Mouse (Mus musculus) retina, embryonic 14.5 days (tissue): ENCODE results near the gene Gm9507.
A peak's percentile ranks its signal among the peaks of the same experiment; 100 is the strongest.
"Not testable (repeated sequence)": the region's sequence is repeated elsewhere in the genome, so short reads cannot be mapped to it uniquely, and the experiment has no call there.

ENCODE experiments used
- DNase-seq: peaks from one replicate; pipeline ENCODE4 v3.0.0-alpha.2; 2015; ENCODE audit warnings: low spot score

Gene Gm9507

DNA sequence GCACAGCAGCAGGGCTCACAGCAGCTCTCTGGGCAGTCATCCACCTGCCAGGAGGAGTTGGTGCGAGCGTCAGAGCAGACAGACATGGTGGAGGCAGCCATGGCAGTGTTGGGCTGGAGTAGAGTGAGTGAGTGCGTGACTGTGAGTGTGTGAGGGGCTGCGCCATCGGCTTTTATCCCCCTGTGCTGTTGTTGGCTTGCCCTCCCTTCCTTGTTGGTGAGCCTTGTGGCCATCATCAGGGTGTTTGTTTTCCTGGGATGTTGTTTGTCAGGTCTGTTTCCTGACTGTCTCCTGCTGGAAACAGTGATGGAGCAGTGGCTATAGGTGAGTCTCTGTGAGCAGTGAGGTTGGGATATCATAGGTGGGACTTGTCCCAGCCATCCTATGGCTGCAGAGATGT is at the start of gene Gm9507:
Gm9507 (minus strand) TSS at position 101 of the 400 bp plus-strand sequence.
- DNase-seq, result no peak

DNA sequence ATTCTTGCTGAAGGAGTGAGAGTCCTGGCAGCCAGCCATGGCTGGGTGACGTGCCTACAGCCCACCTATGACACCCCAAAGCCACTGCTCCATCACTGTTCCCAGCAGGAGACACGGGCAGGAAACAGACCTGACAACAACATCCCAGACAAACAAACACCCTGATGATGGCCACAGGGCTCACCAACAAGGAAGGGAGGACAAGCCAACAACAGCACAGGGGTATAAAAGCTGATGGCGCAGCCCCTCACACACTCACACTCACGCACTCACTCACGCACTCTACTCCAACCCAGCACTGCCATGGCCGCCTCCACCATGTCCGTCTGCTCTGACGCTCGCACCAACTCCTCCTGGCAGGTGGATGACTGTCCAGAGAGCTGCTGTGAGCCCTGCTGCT is 40.9 kb upstream of the Gm9507 start, which contains the start of gene Gm10318:
Gm10318 (plus strand) TSS at position 301 of the 400 bp plus-strand sequence.
- no peak for DNase-seq

DNA sequence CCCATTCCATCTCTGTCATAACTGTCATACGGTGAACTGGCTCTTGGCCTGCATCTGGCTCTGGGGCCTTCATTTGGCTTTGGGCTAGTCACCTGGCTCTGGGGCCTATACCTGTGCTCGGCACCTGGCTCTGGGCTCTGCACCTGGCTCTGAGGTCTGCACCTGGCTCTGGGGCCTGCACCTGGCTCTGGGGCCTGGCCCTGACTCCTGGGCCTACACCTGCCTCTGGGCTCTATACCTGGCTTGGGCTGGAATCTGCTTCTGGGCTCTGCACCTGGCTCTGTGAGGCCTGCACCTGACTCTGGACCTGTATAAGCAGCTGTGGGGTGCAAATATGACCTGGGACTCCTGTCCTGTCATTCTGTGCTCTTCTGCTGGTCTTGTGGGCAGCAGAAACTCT is 35.9 kb upstream of the Gm9507 start:
- DNase-seq, result no peak

DNA sequence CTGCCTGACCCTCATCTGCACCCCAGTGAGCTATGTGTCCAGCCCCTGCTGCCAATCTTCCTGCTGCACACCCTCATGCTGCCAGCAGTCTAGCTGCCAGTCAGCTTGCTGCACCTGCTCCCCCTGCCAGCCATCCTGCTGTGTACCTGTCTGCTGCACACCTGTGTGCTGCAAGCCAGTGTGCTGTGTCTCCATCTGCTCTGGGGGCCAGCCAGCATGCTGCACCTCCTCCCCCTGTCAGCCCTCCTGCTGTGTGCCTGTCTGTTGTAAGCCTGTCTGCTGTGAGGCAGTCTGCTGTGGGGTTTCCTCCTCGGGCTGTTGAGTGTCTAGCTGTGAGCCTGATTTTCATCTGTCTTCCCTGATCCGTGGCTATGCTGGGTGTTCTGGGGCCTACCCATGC is 35.3 kb upstream of the Gm9507 start:
- no peak for DNase-seq

DNA sequence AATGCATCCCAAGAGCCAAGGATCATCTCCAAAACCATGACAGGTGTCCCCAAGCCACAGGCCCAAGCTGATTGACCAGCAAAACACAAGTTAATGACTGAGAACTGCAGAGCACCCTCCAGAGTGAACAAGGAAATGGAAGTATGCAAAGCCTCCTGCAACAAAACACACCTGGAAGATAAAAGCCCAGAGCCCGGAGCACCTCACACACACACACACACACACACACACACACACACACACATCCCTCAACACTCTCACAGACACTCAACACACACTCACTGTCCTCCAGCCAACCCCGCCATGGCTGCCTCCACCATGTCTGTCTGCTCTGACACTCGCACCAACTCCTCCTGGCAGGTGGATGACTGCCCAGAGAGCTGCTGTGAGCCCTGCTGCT is 34.9 kb upstream of the Gm9507 start, which contains the start of gene Gm36176:
Gm36176 (plus strand) TSS at position 301 of the 400 bp plus-strand sequence.
- DNase-seq, result no peak

DNA sequence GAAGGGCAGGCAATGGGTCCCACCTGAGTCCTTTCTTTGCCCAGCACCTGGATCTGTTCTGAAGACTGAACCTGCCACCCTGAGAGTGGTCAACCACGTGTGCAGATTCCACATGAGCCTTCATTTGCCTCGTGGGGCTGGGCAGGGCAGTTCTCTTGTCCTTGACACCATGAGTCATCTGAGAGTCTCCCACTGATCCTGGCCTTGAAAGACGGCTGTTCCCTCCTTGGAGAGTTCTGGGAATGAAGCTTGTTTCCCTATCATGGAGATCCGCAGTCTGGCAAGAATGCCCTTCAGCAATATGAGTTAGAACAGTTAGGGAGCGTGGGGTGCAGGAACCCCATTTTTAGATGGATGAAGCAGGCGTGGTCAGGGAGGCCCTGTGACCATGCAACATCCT is 27.4 kb upstream of the Gm9507 start:
- DNase-seq, result no peak

DNA sequence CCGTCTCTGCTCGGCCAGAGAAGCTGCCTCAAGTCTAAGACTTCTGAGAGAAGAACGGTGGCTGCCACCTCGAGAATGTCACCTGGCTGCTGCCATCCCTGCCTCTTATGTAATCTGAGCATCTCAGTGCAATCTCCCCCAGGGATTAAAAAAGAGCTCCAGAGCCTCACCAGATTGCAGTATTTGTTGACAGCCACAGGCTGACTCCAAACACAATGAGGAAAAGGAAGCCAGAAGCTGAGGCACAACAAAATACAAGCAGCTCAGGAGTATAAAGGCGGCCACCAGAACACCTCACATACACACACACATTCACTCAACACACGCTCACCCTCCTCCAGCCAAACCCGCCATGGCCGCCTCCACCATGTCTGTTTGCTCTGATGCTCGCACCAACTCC is 24.0 kb upstream of the Gm9507 start, which contains the start of gene Krtap10-10:
Krtap10-10 (plus strand) TSS at position 301 of the 400 bp plus-strand sequence.
- no peak for DNase-seq

DNA sequence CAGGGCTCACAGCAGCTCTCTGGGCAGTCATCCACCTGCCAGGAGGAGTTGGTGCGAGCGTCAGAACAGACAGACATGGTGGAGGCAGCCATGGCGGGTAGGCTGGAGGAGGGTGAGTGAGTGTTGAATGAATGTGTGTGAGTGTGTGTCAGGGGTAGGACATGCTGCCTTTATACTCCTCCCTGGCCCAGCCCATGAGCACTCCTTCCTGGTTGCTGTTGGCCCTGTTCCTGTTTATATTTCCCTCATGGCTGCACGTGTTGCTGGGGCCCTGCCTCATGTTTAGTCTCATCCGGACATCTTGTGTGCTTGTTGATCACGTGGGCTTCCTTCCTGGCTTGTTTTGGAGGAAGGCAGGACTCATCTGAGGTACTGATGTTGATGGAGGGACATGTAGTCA is 15.3 kb upstream of the Gm9507 start, which contains the start of gene Krtap10-4:
Krtap10-4 (minus strand) TSS at position 145 of the 400 bp plus-strand sequence.
- DNase-seq, result no peak

DNA sequence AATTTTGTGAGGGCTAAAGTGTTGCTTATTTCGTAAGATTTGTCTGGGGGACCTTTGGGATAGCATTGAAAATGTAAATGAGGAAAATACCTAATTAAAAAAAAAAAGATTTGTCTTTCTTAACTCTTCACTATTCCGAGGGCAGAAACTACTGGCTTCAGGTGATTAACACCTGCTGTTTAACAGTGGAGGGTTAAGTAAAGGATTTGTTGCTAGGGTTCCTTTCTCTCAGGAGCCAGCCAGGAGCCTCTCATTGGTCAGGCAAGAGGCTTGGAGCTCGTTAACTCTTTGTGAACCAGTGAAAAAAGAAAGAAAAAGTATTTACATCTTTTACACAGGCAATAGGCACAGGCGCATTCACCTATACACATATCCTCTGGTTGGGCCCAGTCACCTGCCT is 7.6 kb upstream of the Gm9507 start:
- DNase-seq, result no peak

DNA sequence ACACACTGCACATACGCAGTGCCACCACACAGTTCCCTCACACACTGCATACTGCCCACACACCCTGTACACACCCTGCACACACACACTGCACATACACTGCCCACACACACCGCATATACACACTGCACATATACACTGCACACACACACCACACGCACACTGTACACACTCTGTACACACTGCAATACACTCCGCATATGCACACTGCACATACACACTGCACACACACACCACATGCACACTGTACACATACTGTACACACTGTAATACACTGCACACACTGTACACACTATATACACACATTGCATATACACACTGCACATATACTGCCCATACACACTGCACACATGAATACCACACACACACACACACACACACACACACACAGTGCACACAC is 6.9 kb upstream of the Gm9507 start:
- DNase-seq, result no peak

DNA sequence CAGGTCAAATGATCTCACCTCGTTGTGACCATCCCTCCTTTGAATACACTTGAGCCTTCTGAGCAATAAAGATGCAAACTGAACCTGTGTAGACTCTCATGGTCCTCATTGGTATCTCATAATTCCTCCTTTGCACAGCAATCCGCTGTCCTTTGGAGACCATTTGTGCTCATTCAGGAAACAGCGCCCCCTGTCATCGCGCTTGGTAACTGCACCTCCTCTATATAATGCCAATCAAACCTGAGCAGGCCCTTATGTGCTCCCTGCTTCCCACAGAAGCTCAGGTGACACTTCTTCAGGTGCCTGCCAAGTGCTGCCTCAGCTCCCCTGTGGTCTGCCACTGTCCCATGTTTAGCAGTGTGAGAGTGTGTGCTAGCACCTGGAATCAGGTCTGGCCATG is 3.9 kb upstream of the Gm9507 start:
- no peak for DNase-seq

DNA sequence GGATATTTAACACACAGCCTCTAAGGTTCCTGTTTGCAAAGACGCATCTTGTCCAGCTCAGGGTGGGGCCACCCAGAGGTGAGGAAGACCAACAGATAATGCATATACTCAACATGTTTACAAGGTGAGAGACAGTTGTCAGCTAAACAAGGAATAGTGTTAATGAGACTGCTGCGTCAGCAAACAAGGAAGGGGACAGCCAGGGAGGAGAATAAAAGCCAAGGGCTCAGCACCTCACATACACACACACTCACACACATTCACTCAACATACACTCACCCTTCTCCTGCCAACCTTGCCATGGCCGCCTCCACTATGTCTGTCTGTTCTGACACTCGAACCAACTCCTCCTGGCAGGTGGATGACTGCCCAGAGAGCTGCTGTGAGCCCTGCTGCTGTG is 2.7 kb upstream of the Gm9507 start, which contains the start of gene Gm2696:
Gm2696 (plus strand) TSS at position 301 of the 400 bp plus-strand sequence.
- no peak for DNase-seq

DNA sequence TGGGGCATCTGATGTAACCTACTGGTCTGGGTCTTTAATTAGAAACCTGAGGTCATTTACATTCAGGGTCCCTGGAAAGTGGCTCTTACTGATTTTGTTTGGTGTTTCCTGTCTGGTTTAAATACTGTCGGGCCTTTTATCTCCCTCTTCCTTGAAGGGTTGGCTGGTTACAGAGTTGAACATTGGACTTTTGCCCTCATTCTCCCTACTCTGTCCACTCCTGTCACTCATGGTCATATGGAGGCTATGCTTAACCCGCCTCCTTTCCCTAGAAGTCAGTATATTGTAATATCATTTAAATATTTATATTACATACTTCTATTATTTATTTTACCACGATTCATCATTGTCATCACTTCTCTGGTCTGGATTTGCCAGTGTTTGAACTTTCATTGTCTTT is 7.5 kb downstream of the Gm9507 start:
- DNase-seq, result peak; percentile 0

DNA sequence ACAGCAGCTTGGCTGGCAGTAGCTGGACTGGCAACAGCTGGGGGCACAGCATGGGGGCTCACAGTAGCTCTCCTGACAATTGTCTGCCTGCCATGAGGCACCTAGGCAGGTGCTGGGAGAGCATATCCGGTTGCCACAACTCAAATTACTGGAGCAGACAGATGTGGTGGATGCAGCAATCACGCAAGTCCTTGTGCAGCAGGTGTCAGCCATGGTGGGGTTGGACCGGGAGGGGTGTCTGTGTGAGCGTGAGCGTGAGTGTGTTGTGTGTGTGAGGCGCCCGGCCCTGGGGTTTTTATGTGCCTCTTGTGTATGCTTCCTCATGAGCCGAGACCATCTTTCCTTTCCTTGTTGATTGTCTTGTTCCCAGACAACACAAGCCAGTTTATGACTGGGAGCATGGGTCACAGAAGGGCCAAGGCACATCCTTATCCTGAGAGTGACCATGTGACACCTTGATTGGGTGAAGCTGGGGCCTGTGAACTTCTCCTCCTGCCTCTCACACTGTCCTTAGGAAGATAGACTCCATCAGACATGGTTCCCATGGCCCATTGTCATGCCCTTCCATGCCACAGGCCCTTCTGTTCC is 12.6 kb downstream of the Gm9507 start, which contains the start of gene Gm19668:
Gm19668 (minus strand) TSS at position 213 of the 588 bp plus-strand sequence.
- peak; percentile 16 for DNase-seq

DNA sequence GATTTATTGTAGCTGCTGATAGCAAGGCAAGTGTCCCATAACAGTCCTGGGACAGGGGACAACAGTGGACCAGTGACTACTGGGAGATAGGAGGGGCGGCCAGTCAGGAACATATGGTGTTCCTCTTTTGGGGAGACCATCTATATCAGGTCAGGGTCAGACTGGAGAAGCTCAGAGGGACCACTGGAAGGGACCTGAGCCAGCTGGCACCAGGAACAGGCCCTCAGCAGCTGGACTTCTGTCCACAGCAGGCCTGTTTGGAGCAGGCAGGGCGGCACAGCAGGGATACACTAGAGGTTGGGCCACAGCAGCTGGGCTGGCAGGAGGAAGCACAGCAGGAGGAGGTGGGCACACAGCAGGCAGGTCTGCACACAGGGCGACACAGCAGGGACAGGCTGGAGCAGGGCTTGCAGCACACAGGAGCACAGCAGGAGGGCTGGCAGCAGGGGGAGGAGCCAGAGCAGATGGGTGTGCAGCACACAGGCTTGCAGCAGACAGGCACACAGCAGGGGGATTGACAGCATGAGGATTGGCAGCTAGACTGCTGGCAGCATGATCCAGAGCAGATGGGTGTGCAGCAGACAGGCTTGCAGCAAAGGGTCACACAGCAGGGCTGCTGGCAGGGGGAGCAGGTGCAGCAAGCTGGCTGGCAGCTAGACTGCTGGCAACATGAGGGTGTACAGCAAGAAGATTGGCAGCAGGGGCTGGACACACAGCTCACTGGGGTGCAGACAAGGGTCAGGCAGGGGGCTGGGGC is 13.3 kb downstream of the Gm9507 start:
- peak; percentile 18 for DNase-seq

DNA sequence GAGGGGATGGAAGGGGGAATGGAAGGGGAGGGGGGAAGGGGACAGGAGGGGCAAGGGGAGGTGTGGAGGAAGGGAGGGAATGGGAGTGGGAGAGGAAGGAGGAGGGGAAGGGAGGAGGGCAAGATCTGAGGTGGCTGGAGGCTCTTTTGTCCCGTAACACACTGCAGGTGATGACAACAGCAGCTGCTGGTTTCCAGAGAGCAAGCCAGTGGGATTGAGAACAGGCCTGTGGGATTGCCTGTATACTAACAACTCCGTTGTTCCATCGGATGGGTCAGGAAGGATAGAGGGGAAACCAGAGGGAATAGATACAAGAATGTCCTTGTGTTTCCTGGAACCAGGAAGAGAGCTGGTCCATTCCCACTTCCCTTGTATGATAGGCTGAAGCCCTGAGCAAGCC is 14.0 kb downstream of the Gm9507 start:
- peak; percentile 11 for DNase-seq

DNA sequence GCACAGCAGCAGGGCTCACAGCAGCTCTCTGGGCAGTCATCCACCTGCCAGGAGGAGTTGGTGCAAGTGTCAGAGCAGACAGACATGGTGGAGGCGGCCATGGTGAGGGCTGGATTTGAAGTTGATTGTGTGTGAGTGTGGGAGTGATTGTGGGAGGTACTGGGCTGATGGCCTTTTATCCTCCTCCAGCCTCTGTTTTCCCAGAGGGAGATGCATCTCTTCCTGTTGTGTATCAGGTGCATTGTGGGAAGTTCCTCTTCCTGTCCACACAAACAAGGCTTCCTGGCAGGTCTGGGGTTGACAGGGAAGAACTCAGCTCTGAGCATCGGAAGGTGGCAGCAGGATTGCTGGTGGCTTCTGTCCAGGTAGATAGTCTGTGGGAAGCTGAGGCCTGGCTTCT is 16.7 kb downstream of the Gm9507 start, which contains the start of gene Gm9639:
Gm9639 (minus strand) TSS at position 101 of the 400 bp plus-strand sequence.
- peak; percentile 1 for DNase-seq

DNA sequence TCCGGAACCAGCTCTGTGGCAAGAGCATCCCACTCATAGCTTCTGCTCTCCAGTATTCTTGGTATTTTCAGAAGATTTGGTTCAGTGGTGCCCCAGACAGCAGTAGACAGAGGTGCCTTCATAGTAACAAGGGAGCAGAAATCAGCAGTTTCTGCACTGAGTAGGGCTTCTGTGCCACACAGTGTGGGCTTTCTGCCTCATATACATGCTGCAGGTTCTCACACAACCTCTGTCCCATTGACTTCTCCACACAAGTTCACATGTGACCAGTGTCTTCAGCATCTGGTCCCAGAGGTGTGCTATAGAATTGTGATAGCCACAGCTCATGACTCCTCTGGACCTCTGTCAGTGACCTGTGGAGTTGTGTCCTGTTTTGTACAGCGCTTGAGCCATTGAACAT is 23.0 kb downstream of the Gm9507 start:
- no peak for DNase-seq

DNA sequence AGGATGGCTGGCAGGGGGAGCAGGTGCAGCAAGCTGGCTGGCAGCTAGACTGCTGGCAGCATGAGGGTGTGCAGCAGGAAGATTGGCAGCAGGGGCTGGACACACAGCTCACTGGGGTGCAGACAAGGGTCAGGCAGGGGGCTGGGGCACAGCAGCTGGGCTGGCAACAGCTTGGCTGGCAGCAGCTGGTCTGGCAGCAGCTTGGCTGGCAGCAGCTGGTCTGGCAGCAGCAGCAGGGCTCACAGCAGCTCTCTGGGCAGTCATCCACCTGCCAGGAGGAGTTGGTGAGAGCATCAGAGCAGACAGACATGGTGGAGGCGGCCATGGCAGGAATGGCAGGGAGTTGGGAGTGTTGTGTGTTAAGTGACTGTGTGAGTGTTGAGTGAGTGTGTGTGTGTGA is 23.8 kb downstream of the Gm9507 start, which contains the start of gene Gm7137:
Gm7137 (minus strand) TSS at position 325 of the 400 bp plus-strand sequence.
- not testable (repeated sequence) for DNase-seq

DNA sequence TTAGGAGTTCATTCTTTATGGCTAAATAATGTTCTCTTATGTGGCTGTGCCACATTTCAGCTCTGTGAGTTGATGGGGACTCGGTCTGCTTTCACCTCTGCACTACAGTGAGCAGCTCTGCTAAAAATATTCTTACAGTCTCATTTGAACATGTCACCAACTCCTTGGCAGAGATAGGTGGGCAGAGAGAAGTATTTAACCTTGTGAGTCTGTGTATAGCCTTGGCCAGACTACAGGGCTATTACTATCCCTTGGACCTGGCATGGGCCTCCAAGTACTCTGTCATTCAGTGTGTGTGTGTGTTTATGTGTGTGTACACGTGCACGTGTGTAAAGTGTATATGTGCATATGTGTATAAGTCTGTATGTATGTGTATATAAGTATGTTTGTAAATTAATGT is 28.2 kb downstream of the Gm9507 start:
- not testable (repeated sequence) for DNase-seq

DNA sequence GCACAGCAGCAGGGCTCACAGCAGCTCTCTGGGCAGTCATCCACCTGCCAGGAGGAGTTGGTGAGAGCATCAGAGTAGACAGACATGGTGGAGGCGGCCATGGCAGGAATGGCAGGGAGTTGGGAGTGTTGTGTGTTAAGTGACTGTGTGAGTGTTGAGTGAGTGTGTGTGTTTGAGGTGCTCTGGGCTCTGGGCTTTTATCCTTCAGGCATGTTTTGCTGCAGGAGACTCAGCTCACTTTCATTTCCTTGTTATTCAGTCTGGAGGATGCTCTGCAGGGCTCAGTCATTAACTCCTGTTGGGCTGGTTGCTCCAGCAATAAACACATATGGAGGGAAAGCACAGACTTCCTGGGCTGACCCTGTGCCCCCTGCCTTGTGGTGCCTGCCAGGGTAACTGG is 29.2 kb downstream of the Gm9507 start, which contains the start of gene Gm3250:
Gm3250 (minus strand) TSS at position 101 of the 400 bp plus-strand sequence.
- DNase-seq, result not testable (repeated sequence)

DNA sequence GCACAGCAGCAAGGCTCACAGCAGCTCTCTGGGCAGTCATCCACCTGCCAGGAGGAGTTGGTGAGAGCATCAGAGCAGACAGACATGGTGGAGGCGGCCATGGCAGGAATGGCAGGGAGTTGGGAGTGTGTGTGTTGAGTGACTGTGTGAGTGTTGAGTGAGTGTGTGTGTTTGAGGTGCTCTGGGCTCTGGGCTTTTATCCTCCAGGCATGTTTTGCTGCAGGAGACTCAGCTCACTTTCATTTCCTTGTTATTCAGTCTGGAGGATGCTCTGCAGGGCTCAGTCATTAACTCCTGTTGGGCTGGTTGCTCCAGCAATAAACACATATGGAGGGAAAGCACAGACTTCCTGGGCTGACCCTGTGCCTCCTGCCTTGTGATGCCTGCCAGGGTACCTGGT is 34.8 kb downstream of the Gm9507 start, which contains the start of gene Gm7138:
Gm7138 (minus strand) TSS at position 101 of the 400 bp plus-strand sequence.
- DNase-seq, result not testable (repeated sequence)

DNA sequence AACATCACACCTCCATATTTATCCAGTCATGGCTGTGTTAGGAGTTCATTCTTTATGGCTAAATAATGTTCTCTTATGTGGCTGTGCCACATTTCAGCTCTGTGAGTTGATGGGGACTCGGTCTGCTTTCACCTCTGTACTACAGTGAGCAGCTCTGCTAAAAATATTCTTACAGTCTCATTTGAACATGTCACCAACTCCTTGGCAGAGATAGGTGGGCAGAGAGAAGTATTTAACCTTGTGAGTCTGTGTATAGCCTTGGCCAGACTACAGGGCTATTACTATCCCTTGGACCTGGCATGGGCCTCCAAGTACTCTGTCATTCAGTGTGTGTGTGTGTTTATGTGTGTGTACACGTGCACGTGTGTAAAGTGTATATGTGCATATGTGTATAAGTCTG is 39.5 kb downstream of the Gm9507 start:
- DNase-seq, result not testable (repeated sequence)
